Mouse (Mus musculus): ENCODE results near the gene Ppp2r5a. TPM values are rescaled to one million over a fixed set of nuclear protein-coding genes. Genes with fewer than 3 reads are reported as not detected.

Ppp2r5a gene
- polyA plus RNA-seq, 1 experiment from 2014 or later: 8.6 TPM

GRCm38 (mm10) chr1:191316818-191317217 is 86.3 kb downstream of the Ppp2r5a start:
- Histone ChIP-seq H3K36me3 (no peaks in the 10 kb centered on the region), H3K4me2 (peak overlapping the region; percentile 76), H3K27me3 (no peaks in the 10 kb centered on the region), H3K9ac (peak overlapping the region; percentile 90), H3K27ac (replicated peaks) (no peak overlapping the region), H3K4me1 (replicated peaks) (peaks cover 15% of the 10 kb centered on the region), H3K4me3 (peak overlapping the region; percentile 67; the same call in 1 of the 2 replicates), H3K9me3 (no peaks in the 10 kb centered on the region)
- ATAC-seq (ENCODE audit: low read depth): no peak
- 84% methylated on average over 8 of the region's 8 CpGs for WGBS

- Histone ChIP-seq H3K4me3 (no peak overlapping the region), H3K9ac (no peak overlapping the region), H3K9me3 (no peaks in the 10 kb centered on the region), H3K27ac (replicated peaks) (no peak overlapping the region), H3K27me3 (no peaks in the 10 kb centered on the region), H3K36me3 (peaks cover 4% of the 10 kb centered on the region; the same call in 1 of the 2 replicates), H3K4me1 (replicated peaks) (peaks cover 15% of the 10 kb centered on the region), H3K4me2 (no peak overlapping the region)
- ATAC-seq (ENCODE audit: low read depth): no peak
- WGBS: 89% methylated on average over 4 of the region's 4 CpGs
Measured at GRCm38 (mm10) chr1:191313926-191314325, 89.1 kb downstream of the Ppp2r5a start.

- no peak overlapping the region for H3K9ac ChIP-seq
- peaks cover 6% of the 10 kb centered on the region for H3K36me3 ChIP-seq
- no peak for ATAC-seq (ENCODE audit: low read depth)
- no peak overlapping the region for H3K27ac ChIP-seq (replicated peaks)
- no peaks in the 10 kb centered on the region for H3K27me3 ChIP-seq
- peak overlapping the region; percentile 44; the same call in 1 of the 2 replicates for H3K4me3 ChIP-seq
- no peaks in the 10 kb centered on the region for H3K9me3 ChIP-seq
- WGBS: 75% methylated on average over 6 of the region's 6 CpGs
- H3K4me2 ChIP-seq: peak overlapping the region; percentile 52
- peaks cover 15% of the 10 kb centered on the region for H3K4me1 ChIP-seq (replicated peaks)
Measured at GRCm38 (mm10) chr1:191313158-191313557, 89.9 kb downstream of the Ppp2r5a start.

- Histone ChIP-seq H3K27me3 (no peaks in the 10 kb centered on the region), H3K4me2 (peak overlapping the region; percentile 52), H3K36me3 (peaks cover 13% of the 10 kb centered on the region), H3K9me3 (no peaks in the 10 kb centered on the region), H3K4me1 (replicated peaks) (peaks cover 14% of the 10 kb centered on the region), H3K27ac (replicated peaks) (no peak overlapping the region), H3K4me3 (peak overlapping the region; percentile 44), H3K9ac (peak overlapping the region; percentile 67)
- ATAC-seq (ENCODE audit: low read depth): peak; percentile 83
- 1% methylated on average over 14 of the region's 14 CpGs for WGBS
Measured at GRCm38 (mm10) chr1:191312513-191312941, 90.5 kb downstream of the Ppp2r5a start.

- Histone ChIP-seq H3K9me3 (no peaks in the 10 kb centered on the region), H3K4me3 (no peak overlapping the region), H3K4me1 (replicated peaks) (peaks cover 7% of the 10 kb centered on the region; the same call in 1 of the 2 replicates), H3K4me2 (no peak overlapping the region), H3K27ac (replicated peaks) (no peak overlapping the region), H3K27me3 (no peaks in the 10 kb centered on the region), H3K36me3 (peaks cover 21% of the 10 kb centered on the region), H3K9ac (no peak overlapping the region)
- WGBS: 74% methylated on average over 4 of the region's 4 CpGs
- no peak for ATAC-seq (ENCODE audit: low read depth)
Measured at GRCm38 (mm10) chr1:191311296-191311898, 91.7 kb downstream of the Ppp2r5a start.

- no peak overlapping the region for H3K9ac ChIP-seq
- peaks cover 4% of the 10 kb centered on the region; the same call in 1 of the 2 replicates for H3K4me1 ChIP-seq (replicated peaks)
- H3K27ac ChIP-seq (replicated peaks): no peak overlapping the region
- H3K27me3 ChIP-seq: no peaks in the 10 kb centered on the region
- no peak for ATAC-seq (ENCODE audit: low read depth)
- H3K4me2 ChIP-seq: no peak overlapping the region
- H3K4me3 ChIP-seq: no peak overlapping the region
- H3K36me3 ChIP-seq: peaks cover 25% of the 10 kb centered on the region
- WGBS: 84% methylated on average over 9 of the region's 9 CpGs
- no peaks in the 10 kb centered on the region for H3K9me3 ChIP-seq
Measured at GRCm38 (mm10) chr1:191307766-191308455, 95.2 kb downstream of the Ppp2r5a start.

GRCm38 (mm10) chr1:191306316-191306715 is 96.8 kb downstream of the Ppp2r5a start:
- no peak overlapping the region for H3K27ac ChIP-seq (replicated peaks)
- H3K4me1 ChIP-seq (replicated peaks): no peaks in the 10 kb centered on the region
- 89% methylated on average over 9 of the region's 9 CpGs for WGBS
- H3K9ac ChIP-seq: no peak overlapping the region
- no peak overlapping the region for H3K4me3 ChIP-seq
- no peaks in the 10 kb centered on the region for H3K27me3 ChIP-seq
- no peak overlapping the region for H3K4me2 ChIP-seq
- ATAC-seq (ENCODE audit: low read depth): no peak
- no peaks in the 10 kb centered on the region for H3K9me3 ChIP-seq
- peaks cover 25% of the 10 kb centered on the region for H3K36me3 ChIP-seq

GRCm38 (mm10) chr1:191305610-191306009 is 97.5 kb downstream of the Ppp2r5a start:
- H3K36me3 ChIP-seq: peaks cover 25% of the 10 kb centered on the region
- H3K4me1 ChIP-seq (replicated peaks): no peaks in the 10 kb centered on the region
- no peak for ATAC-seq (ENCODE audit: low read depth)
- H3K9ac ChIP-seq: no peak overlapping the region
- WGBS: 60% methylated on average over 7 of the region's 7 CpGs
- H3K27ac ChIP-seq (replicated peaks): no peak overlapping the region
- H3K9me3 ChIP-seq: no peaks in the 10 kb centered on the region
- no peak overlapping the region for H3K4me2 ChIP-seq
- no peaks in the 10 kb centered on the region for H3K27me3 ChIP-seq
- H3K4me3 ChIP-seq: no peak overlapping the region

- Histone ChIP-seq H3K4me1 (replicated peaks) (no peaks in the 10 kb centered on the region), H3K36me3 (peaks cover 21% of the 10 kb centered on the region), H3K4me2 (no peak overlapping the region), H3K4me3 (no peak overlapping the region), H3K9ac (no peak overlapping the region), H3K9me3 (no peaks in the 10 kb centered on the region), H3K27ac (replicated peaks) (no peak overlapping the region), H3K27me3 (no peaks in the 10 kb centered on the region)
- WGBS: 78% methylated on average over 6 of the region's 6 CpGs
- ATAC-seq (ENCODE audit: low read depth): no peak
Measured at GRCm38 (mm10) chr1:191304216-191304615, 98.9 kb downstream of the Ppp2r5a start.

GRCm38 (mm10) chr1:191303736-191304135 is 99.3 kb downstream of the Ppp2r5a start:
- WGBS: 79% methylated on average over 3 of the region's 3 CpGs
- H3K9ac ChIP-seq: no peak overlapping the region
- no peak for ATAC-seq (ENCODE audit: low read depth)
- no peak overlapping the region for H3K4me2 ChIP-seq
- H3K27me3 ChIP-seq: no peaks in the 10 kb centered on the region
- no peak overlapping the region for H3K4me3 ChIP-seq
- H3K9me3 ChIP-seq: no peaks in the 10 kb centered on the region
- no peaks in the 10 kb centered on the region for H3K4me1 ChIP-seq (replicated peaks)
- peaks cover 21% of the 10 kb centered on the region for H3K36me3 ChIP-seq
- H3K27ac ChIP-seq (replicated peaks): no peak overlapping the region

Data from neural tube, embryonic 13.5 days (tissue).